Mouse (Mus musculus) right cerebral cortex, postnatal 10 days (tissue): ENCODE results near the gene Nrxn1.

ENCODE experiments used
- DNase-seq, 2 experiments: peaks; one replicate each; pipeline ENCODE4 v3.0.0; 2021; ENCODE audit warnings: low spot score in 2 of 2

The Nrxn1 gene

DNA sequence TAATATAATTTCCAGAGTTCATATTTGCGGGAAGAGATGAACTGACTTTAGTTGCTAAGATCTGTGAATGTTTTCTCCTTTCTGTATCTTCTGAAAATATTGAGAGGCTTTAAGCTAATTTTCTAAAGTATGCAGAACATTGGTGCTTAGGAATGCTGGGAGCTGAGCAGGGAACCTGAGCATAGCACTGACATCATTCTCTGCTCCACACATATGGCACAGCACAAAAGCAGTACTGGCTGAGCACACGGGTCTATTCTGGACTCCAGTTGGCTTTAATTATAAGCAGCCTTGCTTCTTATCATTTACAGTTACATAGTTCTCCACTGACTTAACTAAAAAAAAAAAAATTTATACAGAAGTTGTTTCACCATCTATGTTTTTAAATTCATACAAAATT, 641.5 kb downstream of the Nrxn1 start:
- peak; percentile 43 to 60 for DNase-seq

DNA sequence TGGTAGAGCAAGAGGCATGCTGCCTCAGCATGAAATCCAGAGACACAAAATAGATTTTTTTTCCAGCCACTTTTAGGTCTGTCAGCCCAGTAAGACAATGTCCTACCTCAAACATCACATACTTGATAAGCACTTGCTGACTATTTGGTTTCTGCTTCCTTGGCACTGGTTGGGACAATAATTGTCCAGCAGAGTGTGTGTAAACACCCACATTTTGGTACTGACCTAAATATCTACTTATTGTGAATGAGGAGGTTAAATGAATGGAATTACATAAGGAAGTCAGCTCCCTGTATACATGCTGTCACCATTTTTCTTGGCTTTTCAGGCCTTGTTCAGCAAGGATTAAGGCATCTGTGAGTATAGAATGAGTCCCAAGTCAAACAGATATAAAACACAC, 649.8 kb downstream of the Nrxn1 start:
- no peak for DNase-seq

GRCm38 (mm10) chr17:90435836-90436235, 657.0 kb downstream of the Nrxn1 start:
- no peak for DNase-seq

DNA sequence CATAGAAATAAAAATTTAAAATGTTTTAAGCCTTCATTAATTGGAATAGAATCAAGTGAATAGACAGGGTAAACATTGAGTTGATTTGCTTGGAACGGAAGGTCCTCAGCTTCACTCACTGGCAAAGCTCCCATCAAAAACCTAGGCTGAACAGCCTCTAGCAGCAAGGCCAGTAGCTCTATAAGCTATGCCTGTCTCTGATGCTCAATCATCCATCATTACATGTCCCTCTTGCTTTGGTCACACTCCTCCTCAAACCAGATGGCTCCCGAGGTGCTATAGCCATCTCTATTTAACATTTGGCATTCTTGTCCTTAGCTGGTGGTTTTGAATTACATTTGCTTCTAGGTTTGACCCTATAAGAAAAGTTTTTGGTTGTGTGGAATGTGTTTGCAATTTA, 657.5 kb downstream of the Nrxn1 start:
- DNase-seq: no peak

DNA sequence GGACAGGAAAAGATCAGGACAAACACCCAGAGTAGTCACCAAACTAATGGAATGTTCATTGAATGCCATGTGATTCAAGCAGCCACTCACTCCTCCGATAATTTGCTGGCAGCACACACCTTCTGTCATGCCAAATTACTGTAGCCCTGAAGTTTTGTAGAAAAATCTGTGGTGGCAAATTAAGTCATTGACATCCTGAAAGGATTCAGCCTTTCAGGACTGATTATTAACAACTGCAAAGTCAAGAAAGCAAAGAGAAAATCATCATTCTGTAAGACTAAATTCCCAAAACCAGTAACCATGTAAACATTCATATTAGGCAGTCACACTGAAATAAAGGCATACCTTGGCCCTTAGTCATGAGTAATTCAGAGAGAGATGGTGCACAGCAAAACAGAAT, 662.7 kb downstream of the Nrxn1 start:
- no peak for DNase-seq

DNA sequence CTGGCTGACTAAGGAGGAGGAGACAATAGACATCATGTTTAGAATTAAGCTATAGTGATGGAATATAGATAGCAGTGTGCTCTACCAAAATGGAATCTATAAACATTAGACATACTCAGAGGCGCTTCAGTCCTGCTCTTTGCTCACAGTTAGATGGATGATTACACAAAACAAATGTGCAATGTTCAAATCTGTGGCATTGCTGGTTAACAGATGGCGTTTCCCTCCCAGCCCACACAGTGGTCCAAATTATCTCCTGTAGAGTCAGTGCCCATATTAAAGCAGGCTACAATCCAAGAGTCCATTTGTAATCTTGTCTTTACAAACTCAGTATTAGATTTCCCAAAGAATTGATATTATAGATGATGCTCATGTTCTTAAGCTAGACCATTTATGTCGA, 666.9 kb downstream of the Nrxn1 start:
- no peak for DNase-seq

DNA sequence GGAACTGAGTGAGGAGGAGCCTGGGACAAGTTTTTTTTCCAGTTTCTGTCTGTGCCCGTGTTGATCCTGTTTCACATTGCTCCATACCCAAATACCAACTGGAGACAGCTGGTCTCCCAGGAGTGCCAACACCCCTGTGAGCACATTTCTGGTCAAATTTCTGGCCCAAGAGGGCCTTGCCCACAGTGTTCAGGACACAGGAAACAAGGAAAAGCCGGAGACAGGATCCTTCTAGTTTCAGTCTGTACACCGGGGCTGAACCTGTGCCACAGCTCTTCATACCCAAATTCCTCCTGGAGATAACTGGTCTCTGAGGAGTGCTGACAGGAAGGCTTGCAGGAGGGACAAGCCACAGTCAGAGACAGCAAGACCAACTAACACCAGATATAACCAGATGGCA, 670.3 kb downstream of the Nrxn1 start:
- no peak for DNase-seq

- no peak for DNase-seq
Measured at GRCm38 (mm10) chr17:90420757-90421156, 672.1 kb downstream of the Nrxn1 start.

DNA sequence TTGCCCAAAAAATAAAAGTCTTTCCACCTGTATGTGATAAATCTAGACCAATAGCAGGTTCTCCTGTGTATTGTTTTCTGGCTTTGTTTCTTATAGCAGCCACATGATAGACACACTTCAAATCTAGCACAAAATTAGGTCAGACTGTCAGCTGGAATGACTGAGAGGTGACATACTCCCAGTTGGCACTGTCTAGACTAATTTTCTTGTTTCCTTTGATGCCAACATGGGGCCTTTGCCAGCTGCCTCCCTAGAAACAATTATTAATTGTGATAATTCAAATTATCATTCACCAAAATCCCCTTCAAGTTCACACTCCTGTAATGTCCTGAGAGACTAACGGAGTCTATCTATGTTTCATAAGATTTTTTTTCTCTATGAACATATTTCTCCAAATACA, 673.3 kb downstream of the Nrxn1 start:
- DNase-seq: no peak

DNA sequence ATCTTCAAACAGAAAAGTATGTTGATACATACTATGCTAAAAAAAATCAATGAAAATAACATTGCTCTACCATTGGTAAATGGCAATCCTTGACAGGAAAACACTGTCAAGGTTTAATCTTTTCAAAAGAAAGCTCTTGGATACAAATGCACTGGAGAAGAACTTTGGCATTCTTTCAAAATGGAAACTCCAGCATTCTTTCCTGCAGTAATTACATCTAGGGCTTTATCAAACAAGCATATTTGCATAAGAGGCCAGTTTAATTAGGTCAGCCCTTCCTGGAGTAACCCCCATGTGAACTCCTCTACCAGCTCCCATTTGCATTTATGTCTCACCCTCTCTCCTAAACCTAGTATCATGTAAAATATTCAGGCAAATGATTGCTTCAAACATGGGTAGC, 696.5 kb downstream of the Nrxn1 start:
- DNase-seq: no peak

DNA sequence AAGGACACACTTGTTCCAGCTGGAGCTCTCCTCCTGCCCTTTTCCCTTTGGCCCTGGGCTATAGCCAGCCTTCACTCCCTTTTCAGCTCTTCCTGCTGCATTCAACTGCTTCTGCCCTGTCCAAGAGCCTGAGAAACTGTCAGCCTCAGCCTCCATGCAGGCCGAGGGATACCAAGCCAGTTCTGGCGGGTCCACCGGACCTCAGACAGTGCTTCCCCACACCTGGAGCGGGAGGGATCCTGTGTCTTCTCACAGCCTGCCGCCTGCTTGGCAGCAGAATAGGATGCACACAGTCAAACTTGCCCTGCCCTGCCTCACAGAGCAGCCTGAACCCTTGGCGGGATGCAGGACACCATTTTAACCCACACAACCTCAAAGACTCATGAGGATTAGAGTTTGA, 698.3 kb downstream of the Nrxn1 start:
- no peak for DNase-seq

DNA sequence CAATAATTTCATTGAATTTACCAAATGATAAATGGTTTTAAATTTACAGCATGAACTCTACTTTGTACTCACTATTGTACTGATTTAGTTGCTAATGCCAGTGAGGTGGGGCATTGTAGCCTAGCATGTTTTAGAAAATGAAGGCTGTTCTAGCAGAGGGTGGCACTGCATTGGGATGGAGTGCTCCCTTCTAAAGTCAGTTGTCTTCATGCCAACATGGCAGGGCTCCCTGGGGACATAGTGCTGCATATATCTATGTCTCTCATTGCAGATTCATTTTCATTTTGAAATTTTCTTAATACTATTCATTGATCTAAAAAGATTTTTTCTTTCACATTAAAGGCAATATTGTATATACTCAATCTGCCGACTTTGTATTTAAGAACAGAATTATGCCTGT, 700.1 kb downstream of the Nrxn1 start:
- DNase-seq: no peak

- DNase-seq: no peak
Measured at GRCm38 (mm10) chr17:90390316-90391212, 702.3 kb downstream of the Nrxn1 start.

GRCm38 (mm10) chr17:90384856-90385255, 708.0 kb downstream of the Nrxn1 start:
- peak in 1 of 2 experiments; percentile 46 for DNase-seq

GRCm38 (mm10) chr17:90382496-90383443, 710.1 kb downstream of the Nrxn1 start:
- peak in 1 of 2 experiments; percentile 37 for DNase-seq

- no peak for DNase-seq
Measured at GRCm38 (mm10) chr17:90376533-90376932, 716.3 kb downstream of the Nrxn1 start.

DNA sequence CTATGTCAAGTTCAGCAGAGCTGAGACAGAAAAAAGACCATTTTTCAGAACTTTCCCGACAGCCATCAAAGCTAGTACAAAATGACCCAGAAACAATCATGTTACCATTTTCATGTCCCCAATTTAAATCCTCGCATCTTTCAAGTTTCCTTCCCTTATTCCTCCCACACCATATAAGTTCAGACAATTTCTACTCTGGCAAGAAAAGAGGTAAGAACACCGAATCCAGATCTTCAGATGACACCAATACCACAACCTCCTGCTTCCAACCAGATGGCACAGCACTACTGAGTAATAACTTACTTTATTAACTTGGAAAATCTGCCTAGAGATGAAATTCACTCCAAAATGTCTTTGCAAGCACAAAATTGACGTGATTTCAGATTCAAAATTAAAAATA, 730.7 kb downstream of the Nrxn1 start:
- DNase-seq: no peak

DNA sequence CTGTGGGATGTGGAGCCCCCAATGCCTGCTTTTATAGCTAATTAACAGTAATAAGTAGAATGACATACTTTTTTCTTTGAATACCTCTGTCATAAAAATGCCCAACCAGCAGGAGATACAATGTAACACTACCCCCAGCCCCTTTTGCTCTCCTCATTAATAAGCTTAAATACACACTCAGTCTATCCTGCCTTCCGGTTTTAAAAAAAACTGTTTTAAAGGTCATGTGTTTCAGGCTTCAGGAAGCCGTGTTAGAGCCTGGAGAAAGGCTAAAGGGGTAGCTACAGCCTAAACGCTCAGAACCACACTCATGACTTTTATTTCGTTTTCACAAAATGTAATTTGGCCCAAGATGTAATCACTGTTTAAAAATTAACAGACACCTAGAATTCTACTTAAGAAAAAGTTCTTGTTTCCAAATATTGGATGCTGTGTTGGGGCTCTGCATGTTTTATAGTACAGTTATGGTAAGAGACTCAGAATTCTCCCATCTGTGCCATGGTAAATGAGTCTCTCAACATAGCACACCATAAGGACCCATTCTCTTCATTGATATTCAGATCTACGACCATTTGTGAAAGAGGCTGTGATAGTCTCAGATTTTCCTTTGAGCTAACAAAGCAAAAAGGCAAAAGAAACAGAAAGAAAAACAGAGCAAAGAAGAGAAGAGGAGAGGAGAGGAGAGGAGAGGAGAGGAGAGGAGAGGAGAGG, 743.3 kb downstream of the Nrxn1 start:
- DNase-seq: no peak

- DNase-seq: no peak
Measured at GRCm38 (mm10) chr17:90346735-90347475, 746.0 kb downstream of the Nrxn1 start.

- DNase-seq: no peak
Measured at GRCm38 (mm10) chr17:90333445-90333844, 759.4 kb downstream of the Nrxn1 start.

- peak in 1 of 2 experiments; percentile 25 for DNase-seq
Measured at GRCm38 (mm10) chr17:90323674-90324073, 769.2 kb downstream of the Nrxn1 start.
